Mouse (Mus musculus) liver, embryonic 11.5 days (tissue): ENCODE data around the gene Gss. TPM values are rescaled to one million over a fixed set of nuclear protein-coding genes. Genes with fewer than 3 reads are reported as not detected.

Experiments used
- ATAC-seq: fragments of 200-750 bp; cut with Nextera tagmentation; replicated peaks from 2 replicates; pipeline ENCODE4 v1.8.0; 2017; ENCODE audit warnings: moderate number of reproducible peaks, mild to moderate bottlenecking, moderate TSS enrichment, moderate library complexity; ENCODE audit not compliant: low FRiP score
- DNase-seq: peaks from one replicate; pipeline ENCODE4 v3.0.0-alpha.2; 2017; ENCODE audit warnings: low spot score
- H3K27ac ChIP-seq: fragments of 300-500 bp; sonication (generic); 2 replicates; pipeline ENCODE4 v1.5.1; 2014; ENCODE audit warnings: mild to moderate bottlenecking, low read depth, low read length, control low read depth
- H3K27me3 ChIP-seq: fragments of 300-500 bp; sonication (generic); replicated peaks from 2 replicates; pipeline ENCODE4 v1.6.1; 2014; ENCODE audit warnings: low read length, mixed read lengths; ENCODE audit not compliant: control insufficient read depth, insufficient read depth
- H3K36me3 ChIP-seq: fragments of 300-500 bp; sonication (generic); 2 replicates; pipeline ENCODE4 v1.6.1; 2014; ENCODE audit warnings: mild to moderate bottlenecking, low read length, moderate library complexity, mixed read lengths; ENCODE audit not compliant: control insufficient read depth, insufficient read depth
- H3K4me1 ChIP-seq: fragments of 300-500 bp; sonication (generic); replicated peaks from 2 replicates; pipeline ENCODE4 v1.6.1; 2014; ENCODE audit warnings: low read length, mixed read lengths; ENCODE audit not compliant: control insufficient read depth, insufficient read depth
- H3K4me2 ChIP-seq: fragments of 300-500 bp; sonication (generic); 2 replicates; pipeline ENCODE4 v1.6.1; 2014; ENCODE audit warnings: mild to moderate bottlenecking, control low read depth, moderate library complexity
- H3K4me3 ChIP-seq: fragments of 300-500 bp; sonication (generic); 2 replicates; pipeline ENCODE4 v1.5.1; 2014; ENCODE audit warnings: low read depth, low read length, control low read depth
- H3K9ac ChIP-seq: fragments of 300-500 bp; sonication (generic); 2 replicates; pipeline ENCODE4 v1.6.1; 2014; ENCODE audit warnings: low read depth, low read length, control low read depth
- H3K9me3 ChIP-seq: fragments of 300-500 bp; sonication (generic); 2 replicates; pipeline ENCODE4 v1.6.1; 2016; ENCODE audit warnings: low read length, inconsistent platforms, mixed read lengths; ENCODE audit not compliant: control insufficient read depth
- WGBS: fragments of 180-500 bp; shearing (Covaris S2); extraction: QIAGEN DNeasy Blood & Tissue Kit; methylation state at CpG from one replicate; pipeline ENCODE4 v1.1.7; 2014; 5-methylcytosine and 5-hydroxymethylcytosine counted together
- microRNA counts: library from miRNA; unstranded; fragments of <30 nt; microRNA quantifications from one replicate; lab custom pipeline; 2015
- microRNA-seq: library from miRNA; unstranded; fragments of <30 nt; microRNA quantifications from one replicate; pipeline ENCODE4, GENCODE M21; 2017; ENCODE audit warnings: borderline number of aligned reads
- polyA plus RNA-seq: library from polyadenylated mRNA; unstranded; fragments of >200 nt; fragmentation: Nextera tagmentation; extraction: Ambion mirVana; gene quantifications from 2 replicates; pipeline ENCODE4 v1.2.1, GENCODE M21; 2014

Gene Gss
- polyA plus RNA-seq, 1 experiment from 2014 or later: 60.5 TPM

DNA sequence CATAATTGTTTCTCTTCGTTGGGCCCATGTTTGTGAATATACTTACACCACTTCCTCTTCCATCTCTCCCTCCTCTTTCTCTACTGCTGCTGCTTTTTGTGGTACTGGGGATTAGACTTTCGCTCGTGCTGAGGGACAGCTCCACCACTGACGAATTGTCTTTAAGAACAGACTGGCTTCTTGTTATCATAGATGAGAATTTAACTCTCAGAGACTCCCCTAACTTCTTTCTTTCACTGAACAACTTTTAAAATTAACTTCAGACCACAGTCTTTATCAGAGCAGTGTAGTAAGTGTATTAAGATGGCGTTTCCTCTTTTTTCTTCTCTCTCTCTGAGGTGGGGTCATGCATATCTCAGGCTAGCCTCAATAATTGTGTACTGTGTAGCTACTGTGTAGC, 68.9 kb downstream of the Gss start:
- ATAC-seq (no peak), DNase-seq (no peak)
- peaks cover 3% of the 10 kb centered on the region; the same call in 1 of the 2 replicates for H3K4me1 ChIP-seq
- H3K27me3 ChIP-seq: no peaks in the 10 kb centered on the region
- H3K36me3 ChIP-seq: no peaks in the 10 kb centered on the region
- H3K27ac ChIP-seq: no peak overlapping the region
- H3K4me2 ChIP-seq: no peak overlapping the region
- WGBS: 30% methylated on average over 5 of the region's 5 CpGs
- H3K9me3 ChIP-seq: no peaks in the 10 kb centered on the region
- H3K9ac ChIP-seq: no peak overlapping the region
- H3K4me3 ChIP-seq: no peak overlapping the region

DNA sequence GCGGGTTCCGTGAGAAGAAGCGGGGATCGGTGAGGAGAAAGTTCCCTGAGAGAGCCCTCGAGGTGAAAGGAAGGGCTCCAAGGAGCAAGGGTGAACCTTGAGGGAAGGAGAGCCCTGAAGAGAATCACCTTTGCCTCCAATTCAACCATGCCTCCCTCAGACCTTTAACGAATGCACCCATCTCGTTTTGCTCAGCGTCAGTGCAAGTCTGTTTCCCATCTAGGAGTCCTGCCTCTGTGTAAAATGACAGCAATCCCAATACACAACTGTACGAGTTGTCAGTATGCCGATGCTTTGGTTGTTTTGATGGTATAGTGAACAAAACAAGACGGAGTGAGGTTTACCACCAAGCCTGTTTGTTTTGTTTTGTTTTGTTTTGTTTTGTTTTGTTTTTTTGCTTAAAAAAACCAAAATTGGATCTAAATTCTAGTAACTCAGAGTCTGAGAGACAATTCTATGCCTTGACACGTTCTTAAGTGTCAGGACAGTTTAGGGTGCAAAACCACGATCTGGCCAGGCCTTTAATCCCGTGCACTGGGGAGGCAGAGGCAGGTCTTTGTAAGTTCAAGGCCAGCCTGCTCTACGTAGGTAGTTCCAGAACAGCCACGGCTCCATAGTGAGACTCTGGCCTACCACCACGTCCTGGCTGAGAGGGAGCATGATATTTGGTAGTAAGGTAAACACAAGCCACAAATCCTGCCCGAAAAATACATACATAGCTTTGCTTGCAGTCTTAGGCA, 73.9 kb downstream of the Gss start:
- H3K27me3 ChIP-seq: peaks cover 18% of the 10 kb centered on the region
- H3K27ac ChIP-seq: peak overlapping the region; percentile 74
- no peak for DNase-seq
- no peaks in the 10 kb centered on the region for H3K9me3 ChIP-seq
- peak overlapping the region; percentile 77 for H3K9ac ChIP-seq
- H3K4me2 ChIP-seq: peak overlapping the region; percentile 96
- no peak for ATAC-seq
- no peaks in the 10 kb centered on the region for H3K36me3 ChIP-seq
- WGBS: 27% methylated on average over 18 of the region's 18 CpGs
- peaks cover 10% of the 10 kb centered on the region; the same call in 1 of the 2 replicates for H3K4me1 ChIP-seq
- H3K4me3 ChIP-seq: peak overlapping the region; percentile 79

DNA sequence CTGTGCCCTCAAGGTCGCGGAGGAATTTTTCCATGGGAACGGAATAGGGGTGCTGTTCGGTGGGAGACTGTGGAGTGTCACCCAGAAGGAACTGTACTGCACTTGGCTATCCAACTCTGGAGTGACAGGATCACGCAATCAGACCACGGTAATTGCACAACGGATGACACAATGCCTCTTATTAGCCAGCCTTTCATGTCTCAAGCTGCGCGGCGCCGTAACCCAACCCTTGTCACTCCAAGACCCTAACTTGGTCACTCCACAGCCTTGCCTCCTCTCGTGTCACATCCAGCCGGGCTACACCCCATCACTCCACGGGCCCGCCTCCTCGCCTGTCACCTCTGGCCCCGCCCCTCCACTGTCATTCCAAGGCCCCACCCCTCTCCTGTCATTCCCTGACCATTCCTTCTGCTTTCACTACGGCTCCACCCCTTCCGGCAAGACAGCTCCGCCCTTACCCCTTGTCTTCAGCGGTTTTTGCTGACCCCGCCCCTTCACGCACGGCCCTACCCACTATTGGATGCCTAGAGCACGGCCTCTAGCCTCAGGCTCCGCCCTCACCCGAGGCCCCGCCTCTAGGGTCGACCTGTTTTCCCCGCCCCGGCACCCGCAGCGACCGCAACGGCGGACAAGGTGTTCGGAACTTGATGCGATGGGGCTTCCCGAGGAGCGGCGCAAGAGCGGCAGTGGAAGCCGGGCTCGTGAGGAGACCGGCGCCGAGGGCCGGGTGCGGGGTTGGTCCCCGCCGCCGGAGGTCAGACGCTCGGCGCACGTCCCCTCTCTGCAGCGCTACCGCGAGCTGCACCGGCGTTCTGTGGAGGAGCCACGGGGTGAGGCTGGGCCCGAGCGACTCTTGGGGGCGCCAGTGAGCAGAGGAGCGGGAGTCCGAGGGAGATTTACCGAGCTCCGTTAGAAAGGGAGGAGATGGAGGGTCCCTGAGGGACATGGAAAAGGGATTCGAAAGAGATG, 74.9 kb downstream of the Gss start, which contains the start of the genes Acss2 and Ggt7:
Gene Acss2 (plus strand): TSS at position 494 of the 969 bp plus-strand sequence.
Gene Ggt7 (minus strand): TSS at position 783 of the 969 bp plus-strand sequence.
- WGBS: 3% methylated on average over 70 of the region's 70 CpGs
- H3K4me1 ChIP-seq: peaks cover 10% of the 10 kb centered on the region; the same call in 1 of the 2 replicates
- peak within 1 kb of the TSS; percentile 96 for H3K4me2 ChIP-seq
- peaks cover 23% of the 10 kb centered on the region for H3K27me3 ChIP-seq
- ATAC-seq (peak; percentile 99), DNase-seq (peak; percentile 99)
- peak within 1 kb of the TSS; percentile 74 for H3K27ac ChIP-seq
- H3K4me3 ChIP-seq: peak within 1 kb of the TSS; percentile 79
- no peaks in the 10 kb centered on the region for H3K36me3 ChIP-seq
- H3K9ac ChIP-seq: peak within 1 kb of the TSS; percentile 77
- H3K9me3 ChIP-seq: no peaks in the 10 kb centered on the region

DNA sequence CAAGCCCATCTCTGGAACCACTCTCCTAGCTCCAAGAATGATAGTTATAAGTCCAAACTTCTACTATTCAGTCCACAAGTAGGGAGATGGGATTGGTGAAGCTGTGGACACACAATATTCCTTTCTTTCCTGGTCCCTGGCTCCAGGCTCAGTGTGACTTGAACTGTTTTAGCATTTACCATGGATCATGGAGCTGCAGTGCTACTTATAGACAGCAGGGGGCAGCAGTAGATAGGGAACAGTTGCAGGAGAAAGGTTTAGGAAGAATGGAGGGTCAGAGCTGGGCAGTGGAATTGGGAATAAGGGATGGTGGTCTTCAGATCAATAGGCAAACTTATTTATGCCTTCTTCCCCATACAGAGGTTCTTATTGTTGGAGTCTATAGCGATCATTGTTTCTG, 76.7 kb downstream of the Gss start:
- no peak overlapping the region for H3K9ac ChIP-seq

DNA sequence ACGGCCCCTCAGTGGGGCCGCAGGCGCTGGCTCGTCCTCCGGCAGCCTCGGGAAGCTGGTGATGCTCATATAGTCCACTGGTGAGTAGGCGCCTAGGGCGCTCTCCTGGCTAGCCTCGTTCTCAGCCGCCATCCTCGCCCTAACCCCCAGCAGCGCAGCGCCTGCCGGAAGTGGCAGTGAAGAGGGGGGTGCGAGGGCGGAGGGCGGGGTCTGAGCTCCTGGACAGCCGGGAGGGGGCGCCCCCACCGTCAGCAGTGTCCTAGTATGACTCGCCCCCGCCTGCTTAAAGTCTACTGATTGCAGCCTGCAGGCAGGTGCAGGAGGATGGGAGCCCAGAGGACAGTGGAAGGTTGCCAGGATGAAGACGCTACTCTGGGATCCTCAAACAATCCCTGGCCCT, 77.9 kb downstream of the Gss start:
- Histone ChIP-seq H3K27ac (no peak overlapping the region), H3K36me3 (no peaks in the 10 kb centered on the region), H3K27me3 (peaks cover 23% of the 10 kb centered on the region), H3K4me3 (peak overlapping the region; percentile 40), H3K9ac (peak overlapping the region; percentile 46; the same call in 1 of the 2 replicates), H3K4me2 (peak overlapping the region; percentile 68), H3K4me1 (peaks cover 10% of the 10 kb centered on the region; the same call in 1 of the 2 replicates), H3K9me3 (no peaks in the 10 kb centered on the region)
- WGBS: 4% methylated on average over 23 of the region's 23 CpGs
- ATAC-seq (no peak), DNase-seq (peak; percentile 55)

More for the DNA sequence above, 76.7 kb downstream of the Gss start:
- Histone ChIP-seq H3K27ac (no peak overlapping the region), H3K4me2 (no peak overlapping the region), H3K36me3 (no peaks in the 10 kb centered on the region), H3K9me3 (no peaks in the 10 kb centered on the region), H3K27me3 (peaks cover 23% of the 10 kb centered on the region), H3K4me1 (peaks cover 10% of the 10 kb centered on the region; the same call in 1 of the 2 replicates), H3K4me3 (no peak overlapping the region)
- WGBS: 13% methylated on average over 1 of the region's 1 CpGs
- ATAC-seq (no peak), DNase-seq (peak; percentile 56)

DNA sequence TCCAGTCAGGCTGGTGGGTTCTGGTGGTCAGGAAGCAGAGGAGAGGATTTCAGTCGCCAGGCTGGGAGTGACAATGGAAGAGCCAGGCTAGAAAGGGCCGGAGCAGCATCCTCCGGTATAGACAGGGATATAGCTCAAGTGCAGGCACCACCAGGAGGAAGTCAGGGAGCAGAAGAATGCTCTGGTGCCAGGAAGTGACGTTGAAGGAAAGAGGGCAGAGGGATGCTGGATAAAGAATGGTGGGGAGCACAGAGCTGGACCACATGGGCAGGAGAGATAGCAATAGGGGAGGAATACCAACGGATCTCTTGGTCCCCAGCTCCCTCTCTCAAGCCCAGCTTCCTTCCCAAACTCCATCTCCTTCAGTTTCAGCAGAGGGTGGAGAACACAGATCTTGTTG, 79.1 kb downstream of the Gss start:
- peaks cover 23% of the 10 kb centered on the region for H3K27me3 ChIP-seq
- no peak overlapping the region for H3K27ac ChIP-seq
- no peak overlapping the region for H3K4me2 ChIP-seq
- H3K4me1 ChIP-seq: peaks cover 6% of the 10 kb centered on the region; the same call in 1 of the 2 replicates
- H3K36me3 ChIP-seq: no peaks in the 10 kb centered on the region
- ATAC-seq: no peak
- no peaks in the 10 kb centered on the region for H3K9me3 ChIP-seq
- no peak overlapping the region for H3K9ac ChIP-seq
- DNase-seq: no peak
- H3K4me3 ChIP-seq: no peak overlapping the region
- WGBS: 52% methylated on average over 5 of the region's 5 CpGs

MicroRNAs encoded within 50 kb of the gene (microRNA counts, 519-probe panel; counts per million panel counts)
- not detected for microRNA mmu-miR-499 (lab: Ali Mortazavi, UCI)

Small RNA genes within 50 kb of the gene (microRNA-seq; reads per million reads assigned to microRNA genes)
- gene Mir499: 195 reads per million, percentile 55 among the genes with 10 or more reads in this experiment

Other genes starting within 250 kb of the Gss start
- 51.7 and 51.9 TPM in 2 replicates for gene Pigu, start 235.4 kb downstream of the Gss start, polyA plus RNA-seq
- gene Trp53inp2, start 211.8 kb downstream of the Gss start, polyA plus RNA-seq: 6.6 and 7.0 TPM in 2 replicates
- 19.9 and 20.7 TPM in 2 replicates for gene Ncoa6, start 118.9 kb downstream of the Gss start, polyA plus RNA-seq
- gene Acss2, start 74.9 kb downstream of the Gss start, polyA plus RNA-seq: 27.7 and 28.5 TPM in 2 replicates
- 1.0 and 1.3 TPM in 2 replicates for gene Ggt7, start 74.6 kb downstream of the Gss start, polyA plus RNA-seq
- gene Myh7b, start 18.4 kb upstream of the Gss start, polyA plus RNA-seq: 4.3 and 5.3 TPM in 2 replicates
- 103 and 109 TPM in 2 replicates for gene Trpc4ap, start 99.6 kb upstream of the Gss start, polyA plus RNA-seq
- gene Edem2, start 136.7 kb upstream of the Gss start, polyA plus RNA-seq: 34.5 and 35.5 TPM in 2 replicates
- gene Gm17581, start 143.1 kb upstream of the Gss start, polyA plus RNA-seq: not detected in 2 replicates
- 2.6 TPM in 2 replicates for gene Procr, start 158.3 kb upstream of the Gss start, polyA plus RNA-seq
- 0.04 TPM in 1 of 2 replicates, not detected in the other for gene Mmp24, start 182.5 kb upstream of the Gss start, polyA plus RNA-seq
- 5.6 and 6.8 TPM in 2 replicates for gene BC029722, start 226.6 kb upstream of the Gss start, polyA plus RNA-seq
- gene Eif6, start 234.1 kb upstream of the Gss start, polyA plus RNA-seq: 243 and 253 TPM in 2 replicates
- 0.13 and 0.30 TPM in 2 replicates for gene Fam83c, start 242.0 kb upstream of the Gss start, polyA plus RNA-seq